Mouse (Mus musculus) layer of hippocampus, adult 9-11 months (tissue): Measurements from ENCODE around the gene Olfr670.
"Not testable (repeated sequence)": the region's sequence is repeated elsewhere in the genome, so short reads cannot be mapped to it uniquely, and the experiment has no call there.

Experiments used
- DNase-seq: peaks from one replicate; pipeline ENCODE4 v3.0.0; 2022

The Olfr670 gene

DNA sequence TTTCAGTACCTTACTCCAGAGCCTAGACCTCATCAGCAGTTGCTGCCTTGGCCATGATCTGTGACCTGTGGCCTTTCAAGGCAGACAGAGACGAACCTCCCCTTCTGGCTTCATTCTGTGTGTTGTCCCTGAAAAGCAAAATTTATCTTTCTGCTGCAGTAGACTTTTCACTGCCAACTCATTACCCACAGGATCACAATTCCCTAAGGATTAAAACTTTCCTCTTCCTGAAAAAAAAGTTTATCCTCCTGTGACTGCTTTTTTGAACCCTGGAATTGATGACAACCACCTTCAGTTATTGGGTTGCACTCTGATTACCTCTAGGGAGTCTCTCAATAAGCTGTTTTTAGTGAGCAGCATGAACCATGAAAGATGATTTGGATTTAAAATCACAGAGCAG lies at the start of gene Olfr670:
Gene Olfr670, minus strand, starts transcription at position 101 of the 400 bp plus-strand sequence.
- no peak for DNase-seq

DNA sequence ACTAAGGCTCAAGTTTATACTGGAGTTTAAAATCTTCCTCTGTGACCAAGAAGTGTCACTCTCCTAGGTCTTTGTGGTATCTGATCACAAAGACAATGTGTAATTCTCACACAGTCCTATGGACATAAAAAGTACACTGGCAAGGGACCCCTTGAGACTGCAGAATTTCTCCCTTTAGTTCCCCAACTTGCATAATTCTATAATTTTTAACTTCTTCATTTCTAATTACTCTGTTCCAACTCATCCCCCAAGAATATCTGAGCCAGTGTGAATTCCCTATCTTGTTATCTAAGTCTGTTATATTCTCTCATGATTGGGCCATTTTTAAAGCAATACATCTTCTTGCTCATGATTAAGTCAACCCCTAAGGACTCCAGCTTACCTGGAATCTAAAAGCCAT lies 39.5 kb upstream of the Olfr670 start, which contains the start of gene Olfr672:
Gene Olfr672, minus strand, starts transcription at position 101 of the 400 bp plus-strand sequence.
- no peak for DNase-seq

DNA sequence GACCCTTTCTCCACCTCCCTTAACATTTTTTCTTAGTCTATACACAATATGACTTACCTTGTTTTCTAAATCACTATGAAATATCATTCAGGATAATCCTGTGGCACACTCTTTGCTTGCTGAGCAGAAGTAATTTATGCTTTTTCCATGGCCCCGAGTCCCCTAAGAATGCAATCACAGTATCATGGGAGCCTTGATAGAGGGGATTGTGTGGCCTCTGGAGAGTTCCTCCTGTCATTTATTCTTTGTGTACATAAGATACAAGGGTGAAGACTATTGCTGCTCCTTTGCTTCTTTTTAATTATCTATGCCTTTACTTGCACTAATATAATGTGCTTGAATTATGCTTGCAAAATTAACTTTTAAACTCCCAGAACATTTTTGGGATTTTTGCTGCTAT lies 16.6 kb upstream of the Olfr670 start, which contains the start of gene Olfr671:
Gene Olfr671, minus strand, starts transcription at position 101 of the 400 bp plus-strand sequence.
- DNase-seq: no peak

GRCm38 (mm10) chr7:104972507-104972906 lies 10.1 kb upstream of the Olfr670 start:
- DNase-seq: not testable (repeated sequence)

DNA sequence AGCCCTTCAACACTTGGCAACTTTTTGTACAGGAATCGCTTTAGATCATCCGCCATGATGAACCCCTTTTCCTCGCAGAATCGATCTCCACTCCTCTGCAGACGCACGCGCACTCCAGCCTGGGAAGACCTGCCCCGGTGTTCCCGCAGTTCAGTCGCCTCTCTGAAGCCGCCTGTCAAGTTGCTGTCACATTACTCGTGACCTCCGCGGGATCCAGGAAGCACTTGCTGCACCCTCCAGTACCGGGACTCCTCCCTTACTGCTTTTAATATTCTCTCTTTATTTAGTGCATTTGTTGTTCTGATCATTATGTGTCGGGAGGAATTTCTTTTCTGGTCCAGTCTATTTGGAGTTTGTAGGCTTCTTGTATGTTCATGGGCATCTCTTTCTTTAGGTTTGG lies 12.2 kb downstream of the Olfr670 start:
- not testable (repeated sequence) for DNase-seq

DNA sequence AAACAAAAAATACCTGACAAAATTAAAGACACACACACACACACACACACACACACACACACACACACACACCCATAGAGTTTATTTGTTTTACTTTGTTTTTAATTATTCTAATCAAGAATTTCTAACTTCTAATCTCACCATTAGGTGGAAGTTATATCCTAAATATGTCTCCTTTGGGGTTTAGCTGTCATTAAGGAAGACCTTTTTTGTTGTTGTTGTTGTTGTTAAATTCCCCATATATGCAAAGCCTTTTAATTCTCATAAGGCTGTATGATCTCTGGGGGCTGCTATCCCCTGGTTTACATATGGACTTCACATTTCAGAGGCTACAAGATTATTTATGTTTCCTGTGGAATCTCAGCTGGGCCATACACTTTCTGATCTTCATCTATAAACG lies 28.5 kb downstream of the Olfr670 start, which contains the start of gene Olfr669:
Gene Olfr669, plus strand, starts transcription at position 301 of the 400 bp plus-strand sequence.
- no peak for DNase-seq

GRCm38 (mm10) chr7:104927957-104928356 lies 34.5 kb downstream of the Olfr670 start, which contains the start of gene Olfr668:
Olfr668 (minus strand) TSS chr7:104928057.
- DNase-seq: no peak

DNA sequence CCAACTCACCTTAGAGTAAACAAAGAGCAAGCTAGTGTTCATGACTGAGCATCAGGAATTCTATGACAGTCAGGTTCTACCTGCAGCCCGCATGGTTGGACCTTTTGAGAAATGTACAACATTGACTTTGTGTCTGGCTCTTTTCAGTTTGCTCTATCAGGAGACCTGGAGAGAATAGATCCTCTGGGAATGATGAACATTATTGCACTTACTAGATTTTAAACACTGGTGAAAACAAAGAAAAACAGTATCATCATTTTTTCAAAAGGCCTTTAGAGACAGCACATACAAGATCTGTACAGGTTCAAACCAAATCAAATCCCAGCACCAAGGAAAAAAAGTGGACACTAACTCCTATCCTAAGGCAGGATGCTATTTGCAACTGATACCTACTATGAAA lies 41.0 kb downstream of the Olfr670 start, which contains the start of gene Olfr667:
Gene Olfr667, minus strand, starts transcription at position 101 of the 400 bp plus-strand sequence.
- DNase-seq: no peak
